Mouse (Mus musculus) cerebellum, adult 2 months (tissue): ENCODE data around the gene Klhdc3. TPM values are rescaled to one million over a fixed set of nuclear protein-coding genes. Genes with fewer than 3 reads are reported as not detected.

Experiments used
- DNase-seq, 2 experiments: peaks; one replicate each; pipeline ENCODE4 v3.0.0; 2021
- H3K27ac ChIP-seq: fragments of 200-500 bp; 2 replicates; pipeline ENCODE4 v1.5.1; 2012; ENCODE audit warnings: low read length, control low read depth, inconsistent platforms; ENCODE audit not compliant: insufficient read depth
- H3K27me3 ChIP-seq: fragments of 200-500 bp; 2 replicates; pipeline ENCODE4 v1.6.1; 2012; ENCODE audit warnings: inconsistent platforms, mild to moderate bottlenecking, low read length, moderate library complexity; ENCODE audit not compliant: control insufficient read depth, insufficient read depth
- H3K4me1 ChIP-seq: fragments of 200-500 bp; 2 replicates; pipeline ENCODE4 v1.6.1; 2011; ENCODE audit warnings: low read length; ENCODE audit not compliant: control insufficient read depth, insufficient read depth
- H3K4me3 ChIP-seq: fragments of 200-500 bp; replicated peaks from 2 replicates; pipeline ENCODE3; 2011; ENCODE audit warnings: mild to moderate bottlenecking, low read depth, low read length, control low read depth; ENCODE audit not compliant: insufficient read depth
- CTCF ChIP-seq: fragments of 200-500 bp; IDR thresholded peaks from 2 replicates; pipeline ENCODE4 v1.5.1; 2011; ENCODE audit warnings: low read depth, mild to moderate bottlenecking, control low read depth, low read length, moderate library complexity, borderline replicate concordance; ENCODE audit not compliant: insufficient read depth
- POLR2A ChIP-seq: fragments of 200-500 bp; IDR thresholded peaks from 2 replicates; pipeline ENCODE4 v1.6.1; 2011; ENCODE audit warnings: low read length, control low read depth, borderline replicate concordance; ENCODE audit not compliant: insufficient read depth
- WGBS: fragments of 180-500 bp; shearing (Covaris S2); methylation state at CpG from one replicate; pipeline ENCODE4 v1.1.7; 2018; 5-methylcytosine and 5-hydroxymethylcytosine counted together
- polyA plus RNA-seq: library from polyadenylated mRNA; depleted of rRNA; stranded (reverse); fragments of >200 nt; gene quantifications from 2 replicates; pipeline ENCODE4 v1.2.3, GENCODE M21; 2012

The Klhdc3 gene
- polyA plus RNA-seq, 1 experiment, result 237 TPM

DNA sequence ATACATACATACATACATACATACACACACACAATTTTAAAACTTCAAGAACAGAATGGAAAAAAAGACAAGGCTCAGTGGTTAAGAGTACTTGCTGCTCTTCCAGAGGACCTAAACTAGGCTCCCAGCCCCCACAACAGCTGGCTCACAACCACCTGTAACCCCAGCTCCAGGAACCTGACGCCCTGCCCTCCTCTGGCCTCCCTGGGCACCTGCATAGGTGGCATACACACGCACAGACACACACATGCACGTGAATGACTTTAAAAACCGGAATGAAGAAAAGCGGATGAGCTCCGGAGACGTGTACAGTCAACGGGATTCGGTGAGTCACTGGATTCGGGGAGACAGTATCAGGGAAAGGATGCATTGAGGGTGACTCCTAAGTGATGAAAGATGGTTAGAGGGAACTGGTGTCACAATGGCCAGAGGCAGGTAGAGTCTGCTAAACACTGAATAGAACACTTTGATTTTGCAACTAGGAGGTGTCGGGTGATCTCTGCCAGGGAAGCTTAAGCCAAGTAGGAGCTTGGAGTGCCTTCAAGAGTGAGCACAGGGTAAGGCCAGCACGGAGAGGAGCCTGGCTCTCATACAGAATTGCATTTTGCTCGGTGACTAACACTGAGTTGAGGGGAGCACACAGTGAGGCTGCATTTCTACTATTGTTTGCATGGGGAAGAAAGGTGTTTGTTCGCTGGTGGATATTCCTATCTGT is 25.8 kb upstream of the Klhdc3 start:
- H3K27me3 ChIP-seq, result no peaks in the 10 kb centered on the region
- no peak overlapping the region for H3K27ac ChIP-seq
- TF ChIP-seq POLR2A (no peak), CTCF (no peak)
- H3K4me3 ChIP-seq, result no peak overlapping the region
- DNase-seq, result no peak
- H3K4me1 ChIP-seq, result peaks cover 19% of the 10 kb centered on the region
- WGBS, result 83% methylated on average over 14 of the region's 14 CpGs

DNA sequence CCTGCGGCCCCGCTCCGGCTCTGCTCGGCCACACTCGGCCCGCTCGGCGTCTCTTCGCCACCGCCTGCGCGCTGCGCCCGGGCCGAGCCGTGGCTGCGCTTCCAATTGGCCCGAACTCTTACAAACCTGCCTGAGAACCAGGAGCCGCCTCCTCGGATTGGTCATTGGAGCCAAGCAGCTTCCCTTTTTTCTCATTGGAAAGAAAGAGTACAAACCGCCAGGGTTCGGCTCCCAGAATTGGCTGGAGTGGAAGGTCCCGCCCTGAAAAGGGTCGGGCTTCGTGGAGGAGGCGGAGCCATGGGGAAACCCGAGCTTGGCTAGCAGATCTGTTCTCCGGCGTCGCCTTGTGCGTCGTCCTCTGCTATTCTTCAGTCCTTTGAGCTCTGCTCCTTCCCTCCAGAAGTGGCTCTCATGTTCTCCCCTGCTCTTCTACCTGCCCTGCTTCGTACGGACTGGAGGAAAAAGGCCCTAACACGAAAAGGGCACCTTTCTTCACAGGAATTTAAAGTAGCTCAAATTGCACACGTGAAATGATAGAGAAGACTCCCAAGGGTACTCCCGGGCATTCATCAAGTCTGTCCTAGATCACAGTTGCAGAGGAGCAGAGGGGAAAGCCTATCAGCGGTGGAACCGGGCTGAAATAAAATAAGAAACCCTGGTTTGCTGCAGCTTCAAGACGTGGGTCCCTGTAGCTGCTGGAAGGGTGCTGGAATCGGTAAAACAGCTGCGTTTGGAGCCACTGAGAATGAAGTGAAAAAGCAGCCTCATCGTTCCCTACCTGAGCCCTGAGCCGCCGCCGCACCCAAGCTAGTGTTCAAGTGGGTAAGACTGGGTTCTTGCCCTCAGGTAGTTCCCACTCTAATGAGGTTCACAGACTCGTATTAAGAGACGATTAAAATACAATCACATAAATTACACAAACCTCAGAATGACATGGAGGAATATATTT is 24.4 kb upstream of the Klhdc3 start, which contains the start of gene Ppp2r5d:
Gene Ppp2r5d, minus strand, starts transcription at position 225 of the 949 bp plus-strand sequence.
- WGBS, result 1% methylated on average over 48 of the region's 48 CpGs
- DNase-seq, result peak; percentile 97 to 99
- TF ChIP-seq POLR2A (peak; percentile 96), CTCF (no peak)
- peak within 1 kb of the TSS; percentile 71 for H3K4me3 ChIP-seq
- H3K4me1 ChIP-seq, result peaks cover 32% of the 10 kb centered on the region
- no peaks in the 10 kb centered on the region for H3K27me3 ChIP-seq
- peak within 1 kb of the TSS; percentile 60 for H3K27ac ChIP-seq

DNA sequence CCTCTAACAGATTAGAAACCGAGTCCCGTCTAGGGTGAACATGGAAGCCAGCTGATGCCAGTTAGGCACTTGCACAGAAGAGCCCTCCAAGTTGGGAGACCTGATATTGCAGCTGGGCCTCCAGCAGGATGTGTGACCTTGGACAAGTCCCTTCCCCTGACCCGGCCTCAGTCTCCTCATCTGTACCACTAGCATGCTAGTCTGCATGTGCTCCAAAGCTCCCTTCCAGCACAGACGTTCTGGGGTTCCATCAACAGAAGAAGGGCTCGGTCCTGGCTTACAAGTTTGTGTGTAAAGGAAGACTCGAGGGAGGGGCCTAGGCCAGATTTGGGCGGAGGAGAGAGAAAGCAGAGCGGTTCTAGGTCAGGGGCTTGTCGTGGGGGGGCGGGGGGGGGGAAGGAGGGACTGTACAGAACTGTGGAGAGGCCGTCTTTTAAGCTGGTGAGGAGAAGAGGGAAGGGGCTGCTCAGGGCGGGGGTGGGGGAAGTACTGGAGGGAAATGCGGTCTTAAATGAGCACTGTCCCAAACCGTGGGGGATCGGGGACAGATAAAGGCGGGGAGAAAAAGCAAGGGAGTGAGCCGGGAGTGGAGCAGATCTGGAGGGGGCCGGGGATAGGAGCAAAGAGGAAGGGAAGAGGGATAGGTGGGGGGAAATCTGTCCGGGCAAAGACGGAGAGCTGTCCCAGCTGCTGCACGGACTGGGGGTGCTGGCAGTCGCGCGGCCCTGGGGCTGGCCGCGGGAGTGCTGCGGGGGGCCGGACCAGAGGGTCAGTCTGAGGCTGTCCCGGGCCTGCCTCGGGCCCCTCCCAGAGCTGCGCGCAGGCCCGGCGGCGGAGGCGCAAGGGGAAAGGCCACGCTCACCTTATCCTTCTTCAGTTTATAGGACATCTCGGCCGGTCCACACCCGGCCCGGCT is 23.5 kb upstream of the Klhdc3 start:
- TF ChIP-seq CTCF, result no peak
- no peak for TF ChIP-seq POLR2A
- DNase-seq, result peak in 1 of 2 experiments; percentile 41
- Histone ChIP-seq H3K27ac (peak overlapping the region; percentile 60), H3K4me3 (peak overlapping the region; percentile 71), H3K27me3 (no peaks in the 10 kb centered on the region), H3K4me1 (peaks cover 40% of the 10 kb centered on the region)
- 4% methylated on average over 41 of the region's 41 CpGs for WGBS

DNA sequence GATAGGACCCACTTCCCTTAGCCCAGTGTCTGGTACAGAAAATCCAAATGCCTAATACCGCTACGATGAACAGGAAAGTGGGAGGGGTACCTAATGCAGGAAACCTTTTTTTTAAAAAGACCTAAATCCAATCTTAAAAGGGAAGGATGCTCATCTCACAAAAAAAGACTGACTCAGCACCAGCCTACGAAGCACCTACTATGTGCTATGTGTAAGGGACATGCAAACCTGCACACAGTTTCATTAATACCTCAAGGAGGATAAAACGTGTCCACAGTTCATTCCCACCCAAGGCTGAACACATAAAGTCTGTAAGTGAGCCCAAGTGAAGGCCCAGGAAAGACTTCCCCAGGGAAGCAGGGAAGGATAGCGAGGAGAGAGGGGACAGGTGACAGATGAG is 21.8 kb upstream of the Klhdc3 start:
- H3K4me3 ChIP-seq, result peak overlapping the region; percentile 20

DNA sequence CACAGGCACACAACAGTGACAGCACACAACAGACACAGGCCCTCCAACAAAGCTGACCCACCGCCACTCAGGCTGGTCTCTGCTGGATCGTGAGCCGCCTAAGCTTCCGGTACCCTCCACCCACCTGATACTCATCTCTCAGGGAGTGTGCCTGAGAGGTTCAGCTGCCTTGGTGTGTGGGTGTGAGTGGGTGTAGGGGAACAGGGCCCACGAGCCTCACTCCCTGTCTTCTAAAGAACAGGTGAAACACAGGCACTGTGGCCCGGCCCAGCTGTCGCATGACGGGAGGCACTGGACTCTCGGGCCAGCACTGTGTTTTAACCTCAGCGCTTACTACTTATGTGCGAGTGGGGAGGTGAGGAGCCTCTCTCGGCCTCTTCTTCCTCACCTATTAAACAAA is 21.4 kb upstream of the Klhdc3 start:
- no peak overlapping the region for H3K27ac ChIP-seq
- DNase-seq, result no peak
- TF ChIP-seq CTCF (no peak), POLR2A (no peak)
- WGBS, result 36% methylated on average over 12 of the region's 12 CpGs
- H3K4me3 ChIP-seq, result peak overlapping the region; percentile 34
- H3K4me1 ChIP-seq, result peaks cover 40% of the 10 kb centered on the region
- no peaks in the 10 kb centered on the region for H3K27me3 ChIP-seq

More for the DNA sequence above, 21.8 kb upstream of the Klhdc3 start:
- Histone ChIP-seq H3K4me1 (peaks cover 40% of the 10 kb centered on the region), H3K27ac (no peak overlapping the region), H3K27me3 (no peaks in the 10 kb centered on the region)
- no peak for TF ChIP-seq POLR2A
- no peak for TF ChIP-seq CTCF
- DNase-seq, result no peak
- 76% methylated on average over 5 of the region's 5 CpGs for WGBS

DNA sequence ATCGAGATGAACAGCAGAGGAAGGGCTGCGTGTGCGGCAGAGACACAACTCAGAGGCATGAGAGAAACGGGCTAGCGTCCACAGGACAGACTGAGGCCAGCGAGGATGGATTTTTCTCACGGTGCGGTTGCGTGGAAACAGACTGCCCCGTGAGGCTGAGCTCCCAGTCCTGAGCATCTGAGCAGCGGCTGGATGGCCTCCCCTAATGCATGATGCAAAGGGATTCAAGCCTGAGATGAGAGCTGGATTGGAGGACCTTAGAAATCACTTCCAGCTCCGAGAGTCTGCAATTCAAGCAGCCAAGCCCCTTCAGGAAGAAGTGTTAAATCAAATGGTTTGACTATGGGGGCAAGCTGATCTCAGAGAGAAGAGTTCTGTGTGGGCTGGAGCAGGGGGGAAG is 20.8 kb upstream of the Klhdc3 start:
- Histone ChIP-seq H3K4me1 (peaks cover 40% of the 10 kb centered on the region), H3K27ac (no peak overlapping the region), H3K27me3 (no peaks in the 10 kb centered on the region), H3K4me3 (no peak overlapping the region)
- TF ChIP-seq CTCF, result no peak
- TF ChIP-seq POLR2A, result no peak
- WGBS, result 26% methylated on average over 12 of the region's 12 CpGs
- DNase-seq, result no peak

DNA sequence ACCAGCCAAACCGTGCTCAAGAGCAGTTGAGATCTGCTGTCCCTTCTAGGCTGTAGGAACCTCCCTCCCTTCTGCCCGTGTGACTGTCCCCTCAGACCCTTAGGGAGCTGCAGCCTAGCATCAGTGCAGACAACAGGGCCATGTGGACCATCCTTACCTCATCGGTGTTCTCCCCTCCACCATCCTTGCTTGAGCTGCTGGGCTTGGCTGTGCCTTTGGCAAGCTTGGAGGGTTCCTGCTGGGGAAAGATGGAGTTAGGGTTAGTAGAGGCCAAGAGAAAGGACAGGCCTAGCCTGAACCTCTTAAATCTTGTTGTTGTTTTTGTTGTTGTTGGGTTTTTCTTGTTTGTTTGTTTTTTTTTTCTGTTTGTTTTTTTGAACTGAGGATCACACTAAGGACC is 19.2 kb upstream of the Klhdc3 start:
- H3K27ac ChIP-seq, result no peak overlapping the region
- H3K4me1 ChIP-seq, result peaks cover 40% of the 10 kb centered on the region
- 5% methylated on average over 3 of the region's 3 CpGs for WGBS
- peak; percentile 66 to 75 for DNase-seq
- TF ChIP-seq POLR2A, result no peak
- no peak for TF ChIP-seq CTCF
- no peaks in the 10 kb centered on the region for H3K27me3 ChIP-seq
- no peak overlapping the region for H3K4me3 ChIP-seq
